Mouse (Mus musculus) intestine, embryonic 14.5 days (tissue): ENCODE results near the gene Fam107b. TPM values are rescaled to one million over a fixed set of nuclear protein-coding genes. Genes with fewer than 3 reads are reported as not detected.
A peak's percentile ranks its signal among the peaks of the same experiment; 100 is the strongest.

Source experiments
- ATAC-seq: fragments of 200-750 bp; cut with Nextera tagmentation; replicated peaks from 2 replicates; pipeline ENCODE4 v1.8.0; 2017; ENCODE audit warnings: low read depth, moderate number of reproducible peaks, moderate TSS enrichment, moderate library complexity; ENCODE audit not compliant: low FRiP score, low TSS enrichment
- DNase-seq: peaks from one replicate; pipeline ENCODE4 v3.0.0-alpha.2; 2018; ENCODE audit warnings: low spot score
- H3K27ac ChIP-seq: fragments of 300-500 bp; sonication (generic); 2 replicates; pipeline ENCODE4 v1.5.1; 2014; ENCODE audit warnings: low read depth, mild to moderate bottlenecking, control low read depth
- H3K27me3 ChIP-seq: fragments of 300-500 bp; sonication (generic); replicated peaks from 2 replicates; pipeline ENCODE4 v1.6.1; 2014; ENCODE audit warnings: low read length, control low read depth; ENCODE audit not compliant: control insufficient read depth, insufficient read depth
- H3K36me3 ChIP-seq: fragments of 300-500 bp; sonication (generic); 2 replicates; pipeline ENCODE4 v1.6.1; 2014; ENCODE audit warnings: low read length, control low read depth; ENCODE audit not compliant: control insufficient read depth, insufficient read depth
- H3K4me1 ChIP-seq: fragments of 300-500 bp; sonication (generic); replicated peaks from 2 replicates; pipeline ENCODE4 v1.6.1; 2014; ENCODE audit warnings: low read length, control low read depth, mixed read lengths; ENCODE audit not compliant: control insufficient read depth, insufficient read depth
- H3K4me2 ChIP-seq: fragments of 300-500 bp; sonication (generic); 2 replicates; pipeline ENCODE4 v1.6.1; 2014; ENCODE audit warnings: low read length
- H3K4me3 ChIP-seq: fragments of 300-500 bp; sonication (generic); 2 replicates; pipeline ENCODE4 v1.5.1; 2014; ENCODE audit warnings: low read depth, low read length, control low read depth, mixed read lengths
- H3K9ac ChIP-seq: fragments of 300-500 bp; sonication (generic); 2 replicates; pipeline ENCODE4 v1.6.1; 2014; ENCODE audit warnings: mild to moderate bottlenecking, low read length
- H3K9me3 ChIP-seq: fragments of 300-500 bp; sonication (generic); 2 replicates; pipeline ENCODE4 v1.6.1; 2016; ENCODE audit warnings: low read length, control low read depth; ENCODE audit not compliant: control insufficient read depth
- WGBS: fragments of 180-500 bp; shearing (Covaris S2); extraction: QIAGEN DNeasy Blood & Tissue Kit; methylation state at CpG from one replicate; pipeline ENCODE4 v1.1.7; 2014; 5-methylcytosine and 5-hydroxymethylcytosine counted together
- polyA plus RNA-seq: library from polyadenylated mRNA; unstranded; fragments of >200 nt; fragmentation: Nextera tagmentation; extraction: Ambion mirVana; gene quantifications from 2 replicates; pipeline ENCODE4 v1.2.1, GENCODE M21; 2014

Fam107b gene
- polyA plus RNA-seq, 1 experiment from 2014 or later = 61.2 TPM

GRCm38 (mm10) chr2:3752893-3753292 is 182.6 kb downstream of the Fam107b start:
- ATAC-seq = no peak
- WGBS = 79% methylated on average over 5 of the region's 5 CpGs
- no peaks in the 10 kb centered on the region for H3K27me3 ChIP-seq
- no peaks in the 10 kb centered on the region for H3K9me3 ChIP-seq
- H3K9ac ChIP-seq = no peak overlapping the region
- H3K4me1 ChIP-seq = peaks cover 23% of the 10 kb centered on the region
- no peak overlapping the region for H3K4me2 ChIP-seq
- no peak overlapping the region for H3K27ac ChIP-seq
- DNase-seq = no peak
- H3K36me3 ChIP-seq = no peaks in the 10 kb centered on the region
- H3K4me3 ChIP-seq = no peak overlapping the region

DNA sequence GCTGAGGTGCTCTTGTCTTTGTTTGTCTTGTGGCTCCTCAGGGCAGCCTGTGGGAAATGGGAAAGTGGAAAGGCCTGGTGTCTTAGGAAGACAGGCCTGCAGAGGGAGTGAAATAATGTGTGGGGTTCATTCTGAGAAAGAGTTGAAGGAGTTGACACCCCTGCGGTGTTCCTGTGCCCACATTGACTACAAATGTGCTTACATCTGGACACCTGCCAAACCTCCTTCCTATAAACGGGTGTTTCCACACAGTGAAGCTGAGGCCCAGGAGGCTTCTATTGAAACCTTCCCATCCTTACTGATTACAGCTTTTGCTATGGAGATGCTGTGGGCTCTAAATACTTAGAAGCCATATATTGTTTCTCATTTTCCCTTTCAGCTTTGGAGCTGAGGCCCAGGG is 183.5 kb downstream of the Fam107b start:
- WGBS = 12% methylated on average over 2 of the region's 2 CpGs
- no peak overlapping the region for H3K9ac ChIP-seq
- no peak overlapping the region for H3K4me2 ChIP-seq
- H3K36me3 ChIP-seq = no peaks in the 10 kb centered on the region
- no peaks in the 10 kb centered on the region for H3K9me3 ChIP-seq
- no peaks in the 10 kb centered on the region for H3K27me3 ChIP-seq
- H3K4me1 ChIP-seq = peaks cover 15% of the 10 kb centered on the region
- H3K27ac ChIP-seq = no peak overlapping the region
- H3K4me3 ChIP-seq = no peak overlapping the region
- no peak for DNase-seq
- no peak for ATAC-seq

GRCm38 (mm10) chr2:3755936-3756335 is 185.6 kb downstream of the Fam107b start:
- no peak overlapping the region for H3K4me2 ChIP-seq
- no peak overlapping the region for H3K9ac ChIP-seq
- DNase-seq = no peak
- H3K4me1 ChIP-seq = peaks cover 15% of the 10 kb centered on the region
- no peaks in the 10 kb centered on the region for H3K27me3 ChIP-seq
- no peaks in the 10 kb centered on the region for H3K36me3 ChIP-seq
- ATAC-seq = no peak
- no peaks in the 10 kb centered on the region for H3K9me3 ChIP-seq
- no peak overlapping the region for H3K27ac ChIP-seq
- no peak overlapping the region for H3K4me3 ChIP-seq
- 91% methylated on average over 5 of the region's 5 CpGs for WGBS

DNA sequence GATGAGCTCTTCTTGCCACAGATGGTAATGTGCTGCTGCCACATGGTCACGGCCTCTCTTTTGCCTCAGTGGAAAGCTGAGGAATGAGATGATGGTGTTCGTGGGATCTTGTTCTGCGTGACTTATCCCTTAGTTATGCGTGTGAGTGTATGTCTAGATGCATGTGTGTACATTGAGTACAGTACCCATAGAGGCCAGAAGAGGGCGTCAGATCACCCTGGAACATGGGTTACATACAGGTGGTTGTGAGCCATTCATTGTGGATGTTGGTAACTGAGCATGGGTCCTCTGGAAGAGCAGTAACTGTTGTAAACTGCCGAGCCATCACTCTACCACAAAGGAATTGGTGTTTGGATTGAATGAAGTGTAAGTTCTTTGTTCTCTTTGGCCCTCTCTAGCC is 188.1 kb downstream of the Fam107b start:
- Histone ChIP-seq H3K4me2 (no peak overlapping the region), H3K4me1 (peaks cover 14% of the 10 kb centered on the region), H3K27me3 (no peaks in the 10 kb centered on the region), H3K27ac (no peak overlapping the region), H3K36me3 (no peaks in the 10 kb centered on the region), H3K9me3 (no peaks in the 10 kb centered on the region), H3K9ac (no peak overlapping the region), H3K4me3 (no peak overlapping the region)
- no peak for DNase-seq
- ATAC-seq = no peak
- WGBS = 86% methylated on average over 6 of the region's 6 CpGs

- no peak for ATAC-seq
- 81% methylated on average over 6 of the region's 6 CpGs for WGBS
- no peak for DNase-seq
- Histone ChIP-seq H3K27ac (no peak overlapping the region), H3K9ac (no peak overlapping the region), H3K27me3 (no peaks in the 10 kb centered on the region), H3K4me3 (no peak overlapping the region), H3K4me1 (peaks cover 16% of the 10 kb centered on the region), H3K4me2 (no peak overlapping the region), H3K36me3 (no peaks in the 10 kb centered on the region), H3K9me3 (no peaks in the 10 kb centered on the region)
Observed at GRCm38 (mm10) chr2:3760234-3760836, 190.0 kb downstream of the Fam107b start.

DNA sequence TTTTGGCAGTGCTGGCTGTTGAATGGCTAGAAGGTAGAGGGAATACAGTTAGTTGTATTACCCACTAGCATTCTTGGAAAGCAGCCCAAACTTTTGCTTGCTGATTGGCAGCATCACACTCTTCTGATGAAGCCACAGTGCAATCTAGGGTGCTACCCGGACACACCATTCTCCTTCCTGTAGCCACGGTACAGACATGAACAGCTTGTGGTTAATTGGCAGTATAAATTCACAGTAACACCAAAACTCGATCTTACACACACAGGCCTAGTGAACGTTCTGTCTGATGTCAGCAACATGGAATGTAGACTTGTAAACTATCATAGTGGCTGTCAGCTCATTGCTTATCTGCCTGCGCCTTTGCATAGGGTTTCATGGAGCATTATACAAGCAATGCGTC is 193.8 kb downstream of the Fam107b start:
- Histone ChIP-seq H3K4me3 (no peak overlapping the region), H3K36me3 (no peaks in the 10 kb centered on the region), H3K27ac (peak overlapping the region; percentile 45; the same call in 1 of the 2 replicates), H3K4me2 (no peak overlapping the region), H3K27me3 (no peaks in the 10 kb centered on the region), H3K9me3 (no peaks in the 10 kb centered on the region), H3K9ac (no peak overlapping the region), H3K4me1 (peaks cover 21% of the 10 kb centered on the region)
- DNase-seq (no peak), ATAC-seq (no peak)
- 23% methylated on average over 6 of the region's 6 CpGs for WGBS

DNA sequence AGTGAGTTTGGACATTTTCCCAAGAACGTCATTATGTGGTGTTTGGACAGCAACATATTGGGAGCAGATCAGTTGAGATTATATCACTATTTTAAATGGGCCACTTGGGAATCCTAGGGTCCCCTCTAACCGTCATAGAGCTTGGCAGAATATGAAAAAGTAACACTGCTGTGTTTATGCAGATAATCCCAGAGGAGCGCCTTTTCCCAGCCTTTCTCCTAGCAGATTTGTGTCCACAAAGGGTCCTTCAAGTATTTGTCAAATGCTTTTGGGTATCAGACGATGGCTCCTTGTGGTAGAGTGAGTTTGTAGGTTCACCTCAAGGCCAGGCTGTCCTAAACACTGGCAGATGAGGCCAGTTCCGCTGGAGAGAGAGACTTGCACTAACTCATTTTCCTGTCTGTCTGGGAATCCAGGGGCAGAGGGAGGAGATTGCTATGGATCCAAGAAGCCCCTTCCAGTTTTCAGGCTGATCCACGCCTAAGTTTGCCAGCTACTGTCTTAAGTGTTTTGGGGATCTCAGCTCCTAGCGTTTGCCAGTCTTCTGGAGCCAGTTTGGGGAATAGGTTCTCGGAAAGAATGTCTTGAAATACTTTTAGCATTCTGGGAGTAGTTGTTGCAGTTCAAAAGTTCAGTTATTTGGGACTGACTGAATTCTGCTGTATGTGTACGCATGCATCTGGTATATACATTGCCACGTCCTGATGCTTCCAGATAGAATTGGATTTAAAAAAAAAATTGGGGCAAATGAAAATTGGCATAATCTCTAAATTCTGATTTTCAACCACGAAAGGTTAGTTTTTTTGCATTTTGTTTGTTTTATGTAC is 195.9 kb downstream of the Fam107b start:
- Histone ChIP-seq H3K27ac (peak overlapping the region; percentile 36), H3K9ac (no peak overlapping the region), H3K4me1 (peaks cover 21% of the 10 kb centered on the region), H3K36me3 (no peaks in the 10 kb centered on the region), H3K4me2 (no peak overlapping the region), H3K9me3 (no peaks in the 10 kb centered on the region), H3K4me3 (no peak overlapping the region), H3K27me3 (no peaks in the 10 kb centered on the region)
- DNase-seq (peak; percentile 61), ATAC-seq (no peak)
- 42% methylated on average over 11 of the region's 11 CpGs for WGBS

DNA sequence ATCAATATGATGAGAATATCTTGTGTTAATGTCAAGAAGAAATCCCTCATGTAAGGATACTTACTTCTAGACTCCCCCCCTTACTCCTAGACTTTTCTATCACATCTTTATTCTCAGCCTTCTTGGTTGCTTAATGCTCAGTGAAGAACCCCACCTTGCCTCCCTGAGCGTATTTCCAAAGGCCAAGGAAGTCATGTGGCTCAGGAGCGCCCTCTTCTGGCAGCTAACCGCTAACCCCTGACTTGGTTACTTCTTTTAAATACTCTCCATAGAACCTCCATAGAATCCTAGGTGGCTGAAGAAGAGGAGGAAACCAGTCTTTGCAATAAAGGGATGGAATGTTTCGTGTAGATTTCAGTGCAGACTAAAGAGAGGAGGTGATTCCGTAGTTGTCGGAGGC is 199.0 kb downstream of the Fam107b start:
- ATAC-seq (no peak), DNase-seq (peak; percentile 91)
- Histone ChIP-seq H3K9me3 (no peaks in the 10 kb centered on the region), H3K9ac (no peak overlapping the region), H3K36me3 (0 out of 2 replicates have a peak, but pooled peaks cover 8% of the 10 kb centered on the region), H3K27ac (no peak overlapping the region), H3K4me3 (no peak overlapping the region), H3K27me3 (no peaks in the 10 kb centered on the region), H3K4me2 (no peak overlapping the region), H3K4me1 (peaks cover 13% of the 10 kb centered on the region)
- 33% methylated on average over 6 of the region's 6 CpGs for WGBS
